21 mouse cellular contexts compared by ENCODE assay signal in genomic region chr2:156967388-156967787, GRCm38 (mm10). TPM values are rescaled to one million over a fixed set of nuclear protein-coding genes. Genes with fewer than 3 reads are reported as not detected.
DNase-seq lines count a peak whose midpoint lies in the region; ATAC-seq and TF ChIP-seq lines count a peak whose summit lies in the region.
"Had no signal": no experiment of that assay in that cellular context is flagged by ENCODE, and none has a peak within 500 bp of the region (broad histone marks: within the 10 kb centered on the region; RNA-seq: fewer than 3 reads in every experiment).

No protein-coding gene starts in this region.

- no peak overlapping the region for H3K4me3 ChIP-seq in kidney, adult 2 months (ENCODE audit: insufficient read depth, low read depth, low read length)
- peak overlapping the region; percentile 7 for H3K4me3 ChIP-seq in megakaryocyte, embryonic 14.5 days (replicated peaks)
- H3K4me3 ChIP-seq in small intestine, adult 2 months (ENCODE audit: low read depth, low read length) = no peak overlapping the region
- H3K4me3 ChIP-seq: heart, adult 2 months; midbrain, embryonic 15.5 days; neural tube, embryonic 12.5 days; stomach, embryonic 15.5 days had no signal

- 76% methylated on average over 6 of the region's 6 CpGs for WGBS in kidney, adult 2 months
- 75% methylated on average over 6 of the region's 6 CpGs for WGBS in small intestine, adult 2 months

- DNase-seq in frontal cortex, adult 2 months (ENCODE audit: extremely low spot score in 1 of 2, low spot score in 1 of 2) = no peak
- peak; percentile 21 for DNase-seq in kidney, adult 2 months
- no peak for DNase-seq in kidney, adult 18-20 months
- no peak for DNase-seq in urinary bladder, adult 2 months (ENCODE audit: low spot score)
- DNase-seq: adrenal gland, adult 8-10 months; cerebellum, adult 8-10 months; embryo, embryonic 11 days; forebrain, postnatal 0 days; liver; lung, embryonic 14.5 days; right cerebral cortex, postnatal 4 days; thymus, postnatal 14 days had no signal

- no peak overlapping the region for H3K27ac ChIP-seq in kidney, adult 2 months (ENCODE audit: insufficient read depth, low read depth, low read length)
- peak overlapping the region; percentile 31; the same call in 1 of the 2 replicates for H3K27ac ChIP-seq in small intestine, adult 2 months (ENCODE audit: insufficient read depth, low read depth, low read length)
- H3K27ac ChIP-seq: heart, adult 2 months; hindbrain, embryonic 14.5 days; midbrain, embryonic 15.5 days; neural tube, embryonic 12.5 days; stomach, embryonic 15.5 days had no signal

- H3K9me3 ChIP-seq in megakaryocyte, embryonic 14.5 days = no peaks in the 10 kb centered on the region
- H3K9me3 ChIP-seq: midbrain, embryonic 15.5 days; neural tube, embryonic 12.5 days; stomach, embryonic 15.5 days had no signal

- H3K27me3 ChIP-seq in kidney, adult 2 months (replicated peaks; ENCODE audit: control insufficient read depth, insufficient read depth, low read length) = no peaks in the 10 kb centered on the region
- H3K27me3 ChIP-seq in megakaryocyte, embryonic 14.5 days (replicated peaks) = no peaks in the 10 kb centered on the region
- no peaks in the 10 kb centered on the region for H3K27me3 ChIP-seq in small intestine, adult 2 months (ENCODE audit: control insufficient read depth, insufficient read depth, low read length)
- H3K27me3 ChIP-seq: midbrain, embryonic 15.5 days; neural tube, embryonic 12.5 days; stomach, embryonic 15.5 days had no signal

- no peaks in the 10 kb centered on the region for H3K36me3 ChIP-seq in kidney, adult 2 months (ENCODE audit: control insufficient read depth, insufficient read depth, low read length)
- H3K36me3 ChIP-seq in megakaryocyte, embryonic 14.5 days (replicated peaks; ENCODE audit: low read length) = peaks cover 57% of the 10 kb centered on the region
- H3K36me3 ChIP-seq in small intestine, adult 2 months (ENCODE audit: control insufficient read depth, insufficient read depth, low read length) = peaks cover 9% of the 10 kb centered on the region
- H3K36me3 ChIP-seq: neural tube, embryonic 12.5 days; stomach, embryonic 15.5 days had no signal

- no peak for TF ChIP-seq CTCF in kidney, adult 2 months (conservative IDR thresholded peaks at IDR 0.05; ENCODE audit: insufficient read depth, insufficient read length, low read depth, low read length)
- TF ChIP-seq CTCF in small intestine, adult 2 months (IDR thresholded peaks at IDR 0.05; ENCODE audit: extremely low read depth, insufficient read length, insufficient replicate concordance, low read depth, low read length) = no peak

- no peak for TF ChIP-seq POLR2A in kidney, adult 2 months (IDR thresholded peaks at IDR 0.05; ENCODE audit: low read depth, low read length)
- TF ChIP-seq POLR2A in small intestine, adult 2 months (IDR thresholded peaks at IDR 0.05; ENCODE audit: low read depth, low read length) = no peak

- no peaks in the 10 kb centered on the region for H3K4me1 ChIP-seq in kidney, adult 2 months (ENCODE audit: control insufficient read depth, insufficient read depth, low read length)
- peaks cover 72% of the 10 kb centered on the region for H3K4me1 ChIP-seq in megakaryocyte, embryonic 14.5 days
- peaks cover 3% of the 10 kb centered on the region; the same call in 1 of the 2 replicates for H3K4me1 ChIP-seq in small intestine, adult 2 months (ENCODE audit: control insufficient read depth, insufficient read depth, insufficient read length, low read length)
- H3K4me1 ChIP-seq: midbrain, embryonic 15.5 days; neural tube, embryonic 12.5 days; stomach, embryonic 15.5 days had no signal

- ATAC-seq in frontal cortex, adult (ENCODE audit: low TSS enrichment) = 0 out of 2 replicates have a peak, but pooled peaks have one; percentile 11
- ATAC-seq in megakaryocyte, adult 5-6 weeks (ENCODE audit: poor library complexity, severe bottlenecking) = no peak
- ATAC-seq: forebrain, postnatal 0 days; midbrain, embryonic 15.5 days had no signal

RNA-seq across cellular contexts. Expression of gene Ndrg3, which starts 24.5 kb away (rescaled TPM):
- 439 and 512 TPM in 2 replicates for polyA plus RNA-seq in frontal cortex, adult 2 months (2012; rRNA removed)
- polyA plus RNA-seq in kidney, adult 2 months (2012; rRNA removed) = 97.8 and 102 TPM in 2 replicates
- polyA plus RNA-seq in megakaryocyte, embryonic 14.5 days (2012; ENCODE audit: insufficient read depth, low replicate concordance) = 1.1 and 3.3 TPM in 2 replicates
- 22.4 and 28.5 TPM in 2 replicates for total RNA-seq in megakaryocyte, adult 5-6 weeks (2015)
- total RNA-seq in megakaryocyte, adult 5-6 weeks (2017) = 23.9 and 27.3 TPM in 2 replicates
- polyA plus RNA-seq in small intestine, adult 2 months (2012; rRNA removed) = 23.2 and 41.0 TPM in 2 replicates
- polyA plus RNA-seq in urinary bladder, adult 2 months (2012; rRNA removed) = 37.0 and 42.9 TPM in 2 replicates

RNA-seq across cellular contexts. Expression of gene Dsn1, which starts 39.6 kb away (rescaled TPM):
- 6.6 and 7.3 TPM in 2 replicates for polyA plus RNA-seq in frontal cortex, adult 2 months (2012; rRNA removed)
- polyA plus RNA-seq in kidney, adult 2 months (2012; rRNA removed) = 2.0 and 2.4 TPM in 2 replicates
- polyA plus RNA-seq in megakaryocyte, embryonic 14.5 days (2012; ENCODE audit: insufficient read depth, low replicate concordance) = 0.73 TPM in 1 of 2 replicates, not detected in the other
- 13.3 and 14.6 TPM in 2 replicates for total RNA-seq in megakaryocyte, adult 5-6 weeks (2015)
- 36.4 and 47.0 TPM in 2 replicates for total RNA-seq in megakaryocyte, adult 5-6 weeks (2017)
- polyA plus RNA-seq in small intestine, adult 2 months (2012; rRNA removed) = 0.70 and 1.1 TPM in 2 replicates
- 5.7 and 6.6 TPM in 2 replicates for polyA plus RNA-seq in urinary bladder, adult 2 months (2012; rRNA removed)
